Mouse (Mus musculus) spleen, adult 2 months (tissue): Measurements from ENCODE around the gene A730015C16Rik. TPM values are rescaled to one million over a fixed set of nuclear protein-coding genes. Genes with fewer than 3 reads are reported as not detected.
A peak's percentile ranks its signal among the peaks of the same experiment; 100 is the strongest.

Experiments used
- DNase-seq, 2 experiments: peaks; one replicate each; pipeline versions ENCODE4 v3.0.0 to v3.0.0-alpha.2; 2012 to 2021; ENCODE audit warnings: low spot score in 2 of 2, low read depth in 1 of 2
- H3K27ac ChIP-seq: fragments of 200-500 bp; 2 replicates; pipeline ENCODE4 v1.5.1; 2012; ENCODE audit warnings: low read length, inconsistent platforms; ENCODE audit not compliant: insufficient read depth
- H3K27me3 ChIP-seq: fragments of 200-500 bp; 2 replicates; pipeline ENCODE4 v1.6.1; 2012; ENCODE audit warnings: mild to moderate bottlenecking, moderate library complexity, low read length, inconsistent platforms; ENCODE audit not compliant: control insufficient read depth, insufficient read depth
- H3K36me3 ChIP-seq: fragments of 200-500 bp; 2 replicates; pipeline ENCODE4 v1.6.1; 2012; ENCODE audit warnings: mild to moderate bottlenecking, low read length, inconsistent platforms; ENCODE audit not compliant: control insufficient read depth, insufficient read depth
- H3K4me1 ChIP-seq: fragments of 200-500 bp; 2 replicates; pipeline ENCODE4 v1.6.1; 2011; ENCODE audit warnings: inconsistent platforms; ENCODE audit not compliant: control insufficient read depth, insufficient read depth, insufficient read length
- H3K4me3 ChIP-seq: fragments of 200-500 bp; 2 replicates; pipeline ENCODE4 v1.5.1; 2011; ENCODE audit warnings: mild to moderate bottlenecking, inconsistent platforms; ENCODE audit not compliant: insufficient read depth, insufficient read length; ENCODE audit errors: extremely low read depth
- CTCF ChIP-seq: fragments of 200-500 bp; IDR thresholded peaks from 2 replicates; pipeline ENCODE4 v1.5.1; 2011; ENCODE audit warnings: mild to moderate bottlenecking, inconsistent platforms; ENCODE audit not compliant: insufficient read depth, insufficient read length, insufficient replicate concordance; ENCODE audit errors: extremely low read depth
- POLR2A ChIP-seq: fragments of 200-500 bp; IDR thresholded peaks from 2 replicates; pipeline ENCODE4 v1.6.1; 2011; ENCODE audit warnings: low read depth, low read length, inconsistent platforms
- WGBS: fragments of 180-500 bp; shearing (Covaris S2); methylation state at CpG from one replicate; pipeline ENCODE4 v1.1.7; 2018; 5-methylcytosine and 5-hydroxymethylcytosine counted together
- polyA plus RNA-seq: library from polyadenylated mRNA; depleted of rRNA; stranded (reverse); fragments of >200 nt; gene quantifications from 2 replicates; pipeline ENCODE4 v1.2.3, GENCODE M21; 2012; rRNA removed

Gene A730015C16Rik
- 0.14 TPM in 1 of 2 replicates, not detected in the other for polyA plus RNA-seq

DNA sequence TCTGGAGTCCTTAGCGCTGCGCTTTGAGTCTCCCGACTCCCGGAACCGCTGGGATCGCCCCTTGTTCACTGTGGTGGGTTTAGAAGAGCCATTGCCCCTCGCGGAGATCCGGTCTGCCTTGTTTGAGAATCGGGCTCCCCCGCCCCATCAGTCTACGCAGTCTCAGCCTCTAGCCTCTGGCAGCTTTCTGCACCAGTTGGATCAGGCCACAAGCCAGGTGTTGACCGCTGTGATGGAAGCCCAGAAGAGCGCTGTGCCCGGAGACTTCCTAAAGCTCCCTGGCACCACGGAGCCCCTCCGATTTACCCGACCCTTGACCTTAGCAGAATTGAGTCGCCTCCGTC lies at the start of gene A730015C16Rik:
Gene A730015C16Rik, minus strand, starts transcription at position 115 of the 344 bp plus-strand sequence.
- H3K27ac ChIP-seq = peak within 1 kb of the TSS; percentile 94
- peak within 1 kb of the TSS; percentile 100 for H3K4me3 ChIP-seq
- H3K27me3 ChIP-seq = no peaks in the 10 kb centered on the region
- H3K4me1 ChIP-seq = peaks cover 9% of the 10 kb centered on the region
- peak in 1 of 2 experiments; percentile 7 for DNase-seq
- TF ChIP-seq CTCF = no peak
- no peak for TF ChIP-seq POLR2A
- peaks cover 2% of the 10 kb centered on the region; the same call in 1 of the 2 replicates for H3K36me3 ChIP-seq
- 6% methylated on average over 20 of the region's 20 CpGs for WGBS

GRCm38 (mm10) chr4:108890876-108891275 lies 42.5 kb upstream of the A730015C16Rik start:
- TF ChIP-seq CTCF (no peak), POLR2A (no peak)
- H3K27me3 ChIP-seq = no peaks in the 10 kb centered on the region; the same call in 1 of the 2 replicates
- 88% methylated on average over 6 of the region's 6 CpGs for WGBS
- no peak overlapping the region for H3K4me3 ChIP-seq
- no peak overlapping the region for H3K27ac ChIP-seq
- no peak for DNase-seq
- H3K36me3 ChIP-seq = no peaks in the 10 kb centered on the region
- H3K4me1 ChIP-seq = no peaks in the 10 kb centered on the region

- TF ChIP-seq CTCF (no peak), POLR2A (no peak)
- Histone ChIP-seq H3K4me3 (no peak overlapping the region), H3K27ac (no peak overlapping the region), H3K27me3 (no peaks in the 10 kb centered on the region; the same call in 1 of the 2 replicates), H3K36me3 (no peaks in the 10 kb centered on the region), H3K4me1 (no peaks in the 10 kb centered on the region)
- WGBS = 90% methylated on average over 4 of the region's 4 CpGs
- DNase-seq = no peak
Observed at GRCm38 (mm10) chr4:108887456-108887855, 39.0 kb upstream of the A730015C16Rik start.

GRCm38 (mm10) chr4:108883815-108884214 lies 35.4 kb upstream of the A730015C16Rik start:
- no peak overlapping the region for H3K4me3 ChIP-seq
- H3K36me3 ChIP-seq = no peaks in the 10 kb centered on the region
- H3K27me3 ChIP-seq = peaks cover 5% of the 10 kb centered on the region
- DNase-seq = no peak
- TF ChIP-seq CTCF (no peak), POLR2A (no peak)
- WGBS = 82% methylated on average over 13 of the region's 13 CpGs
- H3K27ac ChIP-seq = no peak overlapping the region
- peaks cover 5% of the 10 kb centered on the region for H3K4me1 ChIP-seq

DNA sequence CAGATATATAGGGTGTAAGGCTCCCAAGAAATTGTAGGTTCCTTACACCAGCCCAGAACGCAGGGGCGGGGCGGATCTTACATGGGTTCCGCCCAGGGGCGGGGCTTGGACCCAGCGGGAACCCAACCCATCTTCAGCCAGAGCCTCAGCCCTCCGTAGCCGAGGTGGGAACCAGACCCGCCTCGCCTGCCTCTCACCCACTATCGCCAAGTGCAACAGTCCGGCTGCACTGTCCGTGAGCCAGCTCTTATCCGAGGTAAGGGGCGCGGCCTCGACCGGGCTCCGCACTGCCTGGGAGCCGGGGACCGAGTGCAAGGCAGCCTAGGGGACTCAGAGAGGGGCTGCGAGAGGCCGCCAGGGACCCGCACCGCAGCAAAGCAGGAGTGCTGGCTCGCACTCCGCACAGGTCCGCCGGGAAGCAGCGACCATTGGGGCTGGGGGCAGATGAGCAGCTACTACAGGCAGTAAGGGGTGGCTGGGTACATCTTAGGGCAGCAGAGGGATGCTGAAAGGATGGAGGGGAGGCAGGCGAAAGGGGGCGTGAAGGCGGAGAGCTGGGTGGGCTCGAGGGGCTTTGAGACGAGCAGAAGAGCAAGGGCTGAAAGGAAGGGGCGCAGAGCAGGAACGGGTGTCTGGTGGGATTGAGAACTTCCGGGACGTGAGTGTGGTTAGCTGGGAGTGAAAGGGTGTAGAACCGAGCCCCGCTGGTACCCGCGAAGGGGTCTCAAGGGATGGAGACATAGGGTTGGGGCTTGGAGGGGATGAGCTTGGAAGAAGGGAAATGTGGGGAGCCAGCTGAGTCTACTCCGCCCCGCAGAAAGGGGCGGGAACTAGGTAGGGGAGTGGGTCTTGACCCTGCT lies 30.8 kb upstream of the A730015C16Rik start, which contains the start of gene Rab3b:
Gene Rab3b, plus strand, starts transcription at position 101 of the 860 bp plus-strand sequence.
- Histone ChIP-seq H3K27me3 (peaks cover 5% of the 10 kb centered on the region), H3K4me1 (peaks cover 5% of the 10 kb centered on the region), H3K27ac (no peak within 1 kb of the TSS), H3K36me3 (no peaks in the 10 kb centered on the region), H3K4me3 (peak within 1 kb of the TSS; percentile 55)
- TF ChIP-seq CTCF = no peak
- no peak for TF ChIP-seq POLR2A
- peak in 1 of 2 experiments; percentile 28 for DNase-seq
- WGBS = 3% methylated on average over 46 of the region's 46 CpGs

GRCm38 (mm10) chr4:108877901-108878300 lies 29.5 kb upstream of the A730015C16Rik start:
- Histone ChIP-seq H3K4me1 (peaks cover 5% of the 10 kb centered on the region), H3K4me3 (no peak overlapping the region), H3K27me3 (peaks cover 5% of the 10 kb centered on the region), H3K27ac (no peak overlapping the region), H3K36me3 (no peaks in the 10 kb centered on the region)
- DNase-seq = no peak
- TF ChIP-seq POLR2A (no peak), CTCF (no peak)
- 85% methylated on average over 6 of the region's 6 CpGs for WGBS

DNA sequence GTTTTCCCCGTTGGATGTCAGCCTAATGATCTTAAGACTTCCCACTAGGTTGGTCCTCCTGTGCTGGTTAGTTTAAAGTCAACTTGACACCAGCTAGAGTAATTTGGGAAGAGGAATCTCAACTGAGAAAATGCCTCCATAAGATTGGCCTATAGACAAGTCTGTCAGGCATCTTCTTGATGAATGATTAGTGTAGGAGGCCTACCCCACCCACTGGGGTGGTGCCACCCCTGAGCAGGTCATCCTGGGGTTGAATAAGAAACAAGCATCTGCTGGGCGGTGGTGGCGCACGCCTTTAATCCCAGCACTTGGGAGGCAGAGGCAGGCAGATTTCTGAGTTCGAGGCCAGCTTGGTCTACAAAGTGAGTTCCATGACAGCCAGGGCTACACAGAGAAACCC lies 25.3 kb upstream of the A730015C16Rik start:
- TF ChIP-seq CTCF (no peak), POLR2A (no peak)
- Histone ChIP-seq H3K4me1 (no peaks in the 10 kb centered on the region), H3K27ac (no peak overlapping the region), H3K27me3 (no peaks in the 10 kb centered on the region), H3K4me3 (no peak overlapping the region), H3K36me3 (no peaks in the 10 kb centered on the region)
- WGBS = 89% methylated on average over 5 of the region's 5 CpGs
- no peak for DNase-seq
